Mouse (Mus musculus) liver, embryonic 14.5 days (tissue): Measurements from ENCODE around the gene Cd47. TPM values are rescaled to one million over a fixed set of nuclear protein-coding genes. Genes with fewer than 3 reads are reported as not detected.

Source experiments
- ATAC-seq: fragments of 200-750 bp; cut with Nextera tagmentation; 2 replicates; pipeline ENCODE4 v1.8.0; 2017; ENCODE audit warnings: moderate number of reproducible peaks, mild to moderate bottlenecking, moderate library complexity; ENCODE audit not compliant: insufficient read depth
- DNase-seq, 3 experiments: peaks; one replicate each; pipeline ENCODE4 v3.0.0-alpha.2; 2012 to 2013; ENCODE audit warnings: low read depth in 3 of 3, low spot score in 3 of 3
- H3K27ac ChIP-seq: fragments of 300-500 bp; sonication (generic); 2 replicates; pipeline ENCODE4 v1.5.1; 2014; ENCODE audit warnings: moderate library complexity, mild to moderate bottlenecking, control low read depth, inconsistent platforms
- H3K27me3 ChIP-seq: fragments of 300-500 bp; sonication (generic); 2 replicates; pipeline ENCODE4 v1.6.1; 2014; ENCODE audit warnings: mild to moderate bottlenecking, low read length, moderate library complexity; ENCODE audit not compliant: control insufficient read depth, insufficient read depth
- H3K36me3 ChIP-seq: fragments of 300-500 bp; sonication (generic); replicated peaks from 2 replicates; pipeline ENCODE4 v1.6.1; 2014; ENCODE audit warnings: low read depth; ENCODE audit not compliant: control insufficient read depth, insufficient read depth
- H3K4me1 ChIP-seq, 2 experiments: fragments of 200-500 bp in 1 of 2; fragments of 300-500 bp in 1 of 2; sonication (generic) in 1 of 2; replicated peaks; 2 replicates each; pipeline ENCODE4 v1.6.1; 2012 to 2014; ENCODE audit warnings: antibody characterized with exemption in 1 of 2, inconsistent platforms in 1 of 2, low read length in 1 of 2; ENCODE audit not compliant: control insufficient read depth in 2 of 2, insufficient read depth in 2 of 2
- H3K4me2 ChIP-seq: fragments of 300-500 bp; sonication (generic); 2 replicates; pipeline ENCODE4 v1.6.1; 2014; ENCODE audit warnings: low read depth, mild to moderate bottlenecking, control low read depth, moderate library complexity
- H3K4me3 ChIP-seq, 2 experiments: fragments of 200-500 bp in 1 of 2; fragments of 300-500 bp in 1 of 2; sonication (generic) in 1 of 2; 2 replicates each; pipeline ENCODE4 v1.5.1; 2012 to 2014; ENCODE audit warnings: low read depth in 2 of 2, low read length in 2 of 2, mild to moderate bottlenecking in 2 of 2, control low read depth in 1 of 2, inconsistent platforms in 1 of 2, moderate library complexity in 1 of 2; ENCODE audit not compliant: insufficient read depth in 1 of 2
- H3K9ac ChIP-seq: fragments of 300-500 bp; sonication (generic); replicated peaks from 2 replicates; pipeline ENCODE4 v1.6.1; 2014; ENCODE audit warnings: mild to moderate bottlenecking, control low read depth, moderate library complexity
- H3K9me3 ChIP-seq: fragments of 300-500 bp; sonication (generic); 2 replicates; pipeline ENCODE4 v1.6.1; 2016; ENCODE audit warnings: low read length, mixed read lengths; ENCODE audit not compliant: control insufficient read depth
- CTCF ChIP-seq: IDR thresholded peaks from 2 replicates; pipeline ENCODE4 v1.5.1; 2016; ENCODE audit warnings: antibody characterized with exemption, low read depth, control low read depth
- EP300 ChIP-seq: IDR thresholded peaks from 2 replicates; pipeline ENCODE4 v1.6.1; 2016; ENCODE audit warnings: antibody characterized with exemption, low read depth
- WGBS: fragments of 180-500 bp; shearing (Covaris S2); extraction: QIAGEN DNeasy Blood & Tissue Kit; methylation state at CpG from one replicate; pipeline ENCODE4 v1.1.7; 2014; ENCODE audit not compliant: insufficient replicate concordance; 5-methylcytosine and 5-hydroxymethylcytosine counted together
- polyA plus RNA-seq, 2 experiments: library from polyadenylated mRNA; depleted of rRNA in 1 of 2; stranded (reverse) in 1 of 2; unstranded in 1 of 2; fragments of >200 nt; fragmentation: Nextera tagmentation in 1 of 2; extraction: Ambion mirVana in 1 of 2; gene quantifications; 2 replicates each; pipeline versions ENCODE4 v1.2.1 to v1.2.3; 2012 to 2014

The Cd47 gene
- polyA plus RNA-seq, 2 experiments: 82.5 to 331 TPM

DNA sequence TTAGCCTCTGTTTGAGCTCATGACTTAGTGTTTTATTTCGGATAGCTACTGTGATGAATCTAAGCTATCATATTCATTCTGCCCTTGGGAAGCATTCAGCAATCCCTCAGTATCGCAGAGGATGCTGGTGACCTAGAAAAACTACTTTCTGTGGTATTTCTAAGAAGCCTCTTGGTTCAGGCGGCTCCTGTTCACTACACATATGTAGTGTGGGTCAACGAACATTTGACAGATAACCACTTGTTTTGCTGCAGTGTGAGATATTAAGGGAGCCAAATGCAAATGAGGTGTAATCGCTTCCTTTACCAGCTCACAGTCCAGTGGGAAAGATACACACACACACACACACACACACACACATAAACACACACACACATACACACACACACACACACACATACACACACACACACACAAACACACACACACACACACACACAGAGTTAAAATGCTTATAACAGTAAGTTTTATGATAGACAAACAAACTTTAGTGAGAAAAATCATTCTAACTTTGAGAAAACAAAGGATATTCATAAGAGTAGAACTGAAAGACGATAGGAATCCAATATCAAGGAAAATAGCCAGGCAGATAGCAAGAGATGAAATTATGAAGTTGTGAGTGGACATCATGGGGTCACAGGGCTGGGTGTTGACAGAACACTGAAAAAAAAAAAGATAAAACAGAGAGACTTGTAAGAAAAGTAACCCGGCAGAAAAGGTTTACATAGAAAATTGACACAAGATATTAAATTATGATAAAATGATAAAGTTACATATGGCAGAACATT is 28.5 kb upstream of the Cd47 start:
- no peaks in the 10 kb centered on the region for H3K36me3 ChIP-seq
- TF ChIP-seq CTCF: no peak
- TF ChIP-seq EP300: peak; percentile 96
- H3K27ac ChIP-seq: peak overlapping the region; percentile 98
- no peaks in the 10 kb centered on the region for H3K9me3 ChIP-seq
- DNase-seq: peak; percentile 76 to 83 (median 82)
- peak overlapping the region; percentile 74 for H3K9ac ChIP-seq
- WGBS: 12% methylated on average over 7 of the region's 7 CpGs
- H3K4me1 ChIP-seq: peaks cover 82 to 83% of the 10 kb centered on the region in 2 experiments
- H3K4me2 ChIP-seq: peak overlapping the region; percentile 48
- ATAC-seq: peak; percentile 67
- no peaks in the 10 kb centered on the region for H3K27me3 ChIP-seq
- H3K4me3 ChIP-seq: no peak overlapping the region

DNA sequence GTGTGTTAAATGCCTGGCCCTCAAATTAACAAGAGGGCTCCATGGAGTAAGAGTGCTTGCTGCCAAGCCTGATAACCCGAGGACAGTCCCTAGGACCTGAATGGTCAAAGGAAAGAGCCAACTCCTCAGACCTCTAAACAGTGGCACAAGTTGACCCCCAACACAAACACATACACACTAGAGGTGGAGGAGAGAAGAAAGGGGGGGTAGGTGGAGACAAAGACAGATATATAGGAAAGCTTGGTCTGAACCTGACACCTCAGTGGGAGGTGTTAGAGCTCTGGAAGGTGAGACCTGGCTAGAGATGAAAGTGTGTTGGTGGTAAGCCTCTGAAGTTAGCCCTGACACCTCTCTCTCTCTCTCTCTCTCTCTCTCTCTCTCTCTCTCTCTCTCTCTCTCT is 27.8 kb upstream of the Cd47 start:
- peak overlapping the region; percentile 48 for H3K4me2 ChIP-seq

DNA sequence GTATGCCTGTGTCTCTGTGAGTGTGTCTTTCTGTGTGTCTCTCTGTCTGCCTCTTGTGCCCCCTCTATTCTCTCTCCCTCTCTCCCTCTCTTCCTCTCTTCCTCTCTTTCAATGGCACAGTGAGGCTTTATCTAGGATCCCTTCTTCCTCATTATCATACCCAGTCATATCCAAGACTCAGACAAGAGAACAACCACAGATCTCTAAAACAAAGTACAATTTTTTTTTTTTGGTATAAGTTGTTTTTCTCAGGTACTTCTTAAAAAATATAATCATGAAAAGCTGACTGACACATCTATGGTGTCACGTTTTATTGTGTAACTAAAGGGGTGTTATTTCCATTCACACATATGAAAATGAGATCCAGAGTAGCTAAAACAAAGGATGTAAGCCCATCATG is 27.3 kb upstream of the Cd47 start:
- TF ChIP-seq CTCF: no peak
- TF ChIP-seq EP300: peak; percentile 36; the same call in 1 of the 2 replicates
- Histone ChIP-seq H3K27ac (peak overlapping the region; percentile 98), H3K4me1 (peaks cover 89% of the 10 kb centered on the region in 2 experiments), H3K36me3 (no peaks in the 10 kb centered on the region), H3K9ac (peak overlapping the region; percentile 58; the same call in 1 of the 2 replicates), H3K9me3 (no peaks in the 10 kb centered on the region), H3K4me3 (no peak overlapping the region), H3K27me3 (no peaks in the 10 kb centered on the region), H3K4me2 (peak overlapping the region; percentile 35)
- WGBS: 35% methylated on average over 1 of the region's 1 CpGs
- DNase-seq: no peak
- no peak for ATAC-seq

More for the DNA sequence above, 27.8 kb upstream of the Cd47 start:
- peak overlapping the region; percentile 74 for H3K9ac ChIP-seq
- H3K9me3 ChIP-seq: no peaks in the 10 kb centered on the region
- peaks cover 85 to 86% of the 10 kb centered on the region in 2 experiments for H3K4me1 ChIP-seq
- no peaks in the 10 kb centered on the region for H3K36me3 ChIP-seq
- TF ChIP-seq EP300 (no peak), CTCF (no peak)
- no peaks in the 10 kb centered on the region for H3K27me3 ChIP-seq
- WGBS: 15% methylated on average over 1 of the region's 1 CpGs
- peak overlapping the region; percentile 98 for H3K27ac ChIP-seq
- DNase-seq: no peak
- no peak overlapping the region for H3K4me3 ChIP-seq
- ATAC-seq: no peak

DNA sequence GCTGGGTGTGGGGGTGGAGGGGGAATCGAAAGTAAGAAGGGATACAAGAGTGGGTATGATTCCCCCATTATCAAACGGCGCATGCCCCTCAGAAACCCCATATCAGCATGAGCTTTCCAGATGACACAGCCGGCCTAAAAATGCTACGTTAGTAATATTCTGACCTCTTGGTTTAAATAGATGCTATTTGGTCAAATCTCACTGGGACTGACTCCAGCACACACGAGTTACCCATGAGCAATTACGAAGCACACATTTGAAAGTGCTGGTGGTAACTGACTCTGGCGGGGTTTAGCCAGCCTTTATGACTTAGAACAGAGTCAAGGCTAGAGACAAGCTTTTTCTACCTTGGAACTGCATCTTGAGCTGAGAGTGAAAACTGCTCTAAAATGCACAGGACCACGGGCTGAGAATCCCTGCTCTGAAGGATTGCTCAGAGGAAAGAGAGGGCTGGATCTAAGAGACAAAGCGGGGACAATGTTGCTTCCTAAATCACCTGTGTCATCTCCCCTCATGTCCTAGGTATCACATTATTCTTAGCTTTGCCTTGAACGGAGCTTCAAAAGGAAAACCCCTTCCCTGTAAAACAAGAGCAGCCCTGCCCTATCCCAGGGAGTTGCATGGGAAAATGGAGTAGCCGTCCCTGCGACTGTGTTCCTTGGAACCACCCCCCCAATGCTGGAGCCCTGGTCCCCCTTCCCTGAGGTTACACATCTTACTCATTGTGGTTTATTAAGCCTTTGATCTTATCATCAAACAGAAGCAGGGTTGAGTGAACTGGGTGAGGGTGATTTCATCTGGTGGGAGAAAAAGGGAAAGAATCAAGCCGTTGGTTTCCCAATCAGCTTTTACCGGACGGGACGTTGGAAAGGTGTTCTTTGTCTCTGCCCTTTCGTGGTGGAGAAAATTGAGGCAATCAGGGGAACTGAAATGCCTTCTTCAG is 26.0 kb upstream of the Cd47 start:
- peak overlapping the region; percentile 73 for H3K9ac ChIP-seq
- H3K27me3 ChIP-seq: no peaks in the 10 kb centered on the region
- no peaks in the 10 kb centered on the region for H3K36me3 ChIP-seq
- H3K27ac ChIP-seq: peak overlapping the region; percentile 98
- ATAC-seq: peak; percentile 23; the same call in 1 of the 2 replicates
- no peak; the same call in 1 of the 2 replicates for TF ChIP-seq EP300
- no peak for TF ChIP-seq CTCF
- 19% methylated on average over 18 of the region's 18 CpGs for WGBS
- H3K4me3 ChIP-seq: peak overlapping the region; percentile 22 to 35
- no peaks in the 10 kb centered on the region for H3K9me3 ChIP-seq
- H3K4me2 ChIP-seq: peak overlapping the region; percentile 72
- DNase-seq: no peak
- peaks cover 87 to 88% of the 10 kb centered on the region in 2 experiments for H3K4me1 ChIP-seq
